Mouse (Mus musculus) monocyte, adult 59 days (primary cell): ENCODE data around the gene Nudt16l1. TPM values are rescaled to one million over a fixed set of nuclear protein-coding genes. Genes with fewer than 3 reads are reported as not detected.

Experiments used
- total RNA-seq, 2 experiments: library from RNA; stranded (reverse); gene quantifications; one replicate each; pipeline ENCODE4 v1.2.4; 2023

The Nudt16l1 gene
- total RNA-seq, result 10 to 100 TPM; 32.8 to 40.9 TPM

DNA sequence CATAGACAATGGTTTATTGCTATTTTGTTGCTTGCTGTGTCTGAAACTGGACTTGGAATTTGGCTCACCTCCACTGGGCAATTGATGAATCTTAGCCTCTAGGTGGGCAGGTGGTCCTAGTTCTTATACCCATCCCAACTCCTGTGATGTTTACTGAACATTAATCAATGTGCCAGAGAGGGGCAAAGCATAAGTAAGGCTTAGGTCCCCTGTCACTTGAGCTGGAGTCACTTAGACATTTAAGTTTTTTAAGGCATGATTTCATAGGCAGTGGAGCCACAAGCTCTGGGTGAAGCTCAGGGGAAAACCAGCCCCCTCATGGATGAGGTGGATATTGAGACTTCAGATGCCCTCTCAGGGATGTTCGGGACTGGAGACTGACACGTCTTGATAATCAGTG, at the start of gene Nudt16l1:
Nudt16l1 (plus strand) TSS at position 301 of the 400 bp plus-strand sequence.

GRCm38 (mm10) chr16:4963797-4964709, 25.5 kb downstream of the Nudt16l1 start, which contains the start of gene Anks3:
TSS of gene Anks3 (minus strand) at chr16:4964205.

Other genes starting within 250 kb of the Nudt16l1 start
- 10 to 100 TPM in 1 of 2 experiments, 1 to 10 TPM in 1; 9.1 to 11.6 TPM for gene Nmral1, start 219.4 kb upstream of the Nudt16l1 start, total RNA-seq
- gene Hmox2, start 212.4 kb upstream of the Nudt16l1 start, total RNA-seq, result 10 to 100 TPM; 63.6 to 81.5 TPM
- gene Cdip1, start 148.5 kb upstream of the Nudt16l1 start, total RNA-seq, result 10 to 100 TPM; 39.5 to 44.0 TPM
- gene 4930562C15Rik, start 103.3 kb upstream of the Nudt16l1 start, total RNA-seq, result not detected
- gene Ubald1, start 58.4 kb upstream of the Nudt16l1 start, total RNA-seq, result 10 to 100 TPM; 80.9 to 88.1 TPM
- gene Mgrn1, start 52.5 kb upstream of the Nudt16l1 start, total RNA-seq, result 10 to 100 TPM; 67.1 to 77.5 TPM
- gene Anks3, start 25.4 kb downstream of the Nudt16l1 start, total RNA-seq, result 10 to 100 TPM; 32.1 to 42.8 TPM
- gene Sept12, start 59.1 kb downstream of the Nudt16l1 start, total RNA-seq, result not detected
- gene Smim22, start 68.5 kb downstream of the Nudt16l1 start, total RNA-seq, result not detected
- 10 to 100 TPM; 85.5 to 87.1 TPM for gene Rogdi, start 74.8 kb downstream of the Nudt16l1 start, total RNA-seq
- gene Glyr1, start 111.1 kb downstream of the Nudt16l1 start, total RNA-seq, result 100 to 1,000 TPM; 117 to 122 TPM
- gene Ubn1, start 111.3 kb downstream of the Nudt16l1 start, total RNA-seq, result 10 to 100 TPM; 72.0 to 76.6 TPM
- under 1 TPM; 0.13 to 0.27 TPM for gene Ppl, start 193.7 kb downstream of the Nudt16l1 start, total RNA-seq
- gene Sec14l5, start 208.3 kb downstream of the Nudt16l1 start, total RNA-seq, result not detected